8 mouse cellular contexts compared by ENCODE assay signal in the genomic region with DNA sequence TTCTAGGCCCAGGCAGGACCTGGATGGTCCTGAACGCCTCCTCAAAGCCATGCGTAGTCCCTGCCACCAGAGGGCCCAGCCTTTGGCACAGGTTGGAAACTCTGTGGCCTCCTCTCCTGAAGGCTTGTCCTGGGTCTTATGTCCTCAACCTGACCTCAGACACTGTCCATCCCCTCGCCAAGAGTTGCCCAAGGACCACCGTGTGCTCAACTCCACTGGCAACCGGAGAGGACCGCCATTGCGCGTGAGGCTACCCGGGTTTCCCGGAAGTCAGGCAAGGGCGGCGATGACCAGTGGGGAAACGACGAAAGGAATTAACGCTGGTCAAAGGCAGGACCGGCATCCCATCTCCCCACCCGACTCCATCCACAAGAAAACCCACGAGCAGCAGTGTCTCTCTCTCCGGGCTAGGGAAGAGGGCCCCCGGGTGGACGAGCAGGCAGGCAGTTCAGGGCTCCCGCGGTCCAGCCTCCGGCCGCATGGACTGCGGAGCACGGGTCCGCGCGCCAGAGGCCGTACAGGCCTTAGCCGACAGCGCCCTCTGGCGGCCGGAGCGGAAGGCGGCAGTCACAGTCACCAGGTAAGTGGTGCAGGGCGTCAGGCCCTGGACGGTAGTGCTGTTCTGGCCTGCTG. TPM values are rescaled to one million over a fixed set of nuclear protein-coding genes. Genes with fewer than 3 reads are reported as not detected.
DNase-seq lines count a peak whose midpoint lies in the region; ATAC-seq lines count a peak whose summit lies in the region.

No protein-coding gene starts in this region.

- peak; percentile 90 for DNase-seq in ZHBTc4 (ENCODE audit: low read depth, low spot score)
- peak; percentile 94 for DNase-seq in gastrocnemius, postnatal 10 days
- DNase-seq in induced T-regulatory cell, adult 2 months (ENCODE audit: low read depth): peak; percentile 88
- peak; percentile 76 to 85 for DNase-seq in left cerebral cortex, adult 8-10 months (ENCODE audit: low spot score in 2 of 2)
- peak; percentile 89 to 93 for DNase-seq in right cerebral cortex, adult 2 months (ENCODE audit: low spot score in 2 of 2)
- DNase-seq in urinary bladder, postnatal 14 days (ENCODE audit: low spot score): peak; percentile 94

- peaks cover 36% of the 10 kb centered on the region for H3K27me3 ChIP-seq in megakaryocyte, embryonic 14.5 days (replicated peaks)

- H3K4me3 ChIP-seq in megakaryocyte, embryonic 14.5 days (replicated peaks): peak overlapping the region; percentile 93

- H3K4me1 ChIP-seq in megakaryocyte, embryonic 14.5 days: peaks cover 62% of the 10 kb centered on the region

- no peaks in the 10 kb centered on the region for H3K9me3 ChIP-seq in megakaryocyte, embryonic 14.5 days

- peak; percentile 79 for ATAC-seq in common myeloid progenitor, adult 5-6 weeks (replicated peaks; ENCODE audit: low read depth, poor library complexity, severe bottlenecking)

- H3K36me3 ChIP-seq in megakaryocyte, embryonic 14.5 days (replicated peaks; ENCODE audit: low read length): peaks cover 2% of the 10 kb centered on the region

RNA-seq across cellular contexts. Expression of gene Vwa1, which starts 4.5 kb away (rescaled TPM):
- 0.27 and 0.29 TPM in 2 replicates for total RNA-seq in common myeloid progenitor, adult 5-6 weeks (2017)
- total RNA-seq in gastrocnemius, postnatal 10 days (2021): 10 to 100 TPM; 16.8 to 21.5 TPM
- 10 to 100 TPM; 14.0 to 14.9 (median 14.4) TPM for total RNA-seq in left cerebral cortex, adult 8-10 months (2022)
- 0.41 and 1.4 TPM in 2 replicates for polyA plus RNA-seq in megakaryocyte, embryonic 14.5 days (2012; ENCODE audit: insufficient read depth, low replicate concordance)

RNA-seq across cellular contexts. Expression of gene Atad3a, which starts 9.1 kb away (rescaled TPM):
- 77.0 and 120 TPM in 2 replicates for total RNA-seq in common myeloid progenitor, adult 5-6 weeks (2017)
- total RNA-seq in gastrocnemius, postnatal 10 days (2021): 10 to 100 TPM; 30.4 to 39.3 TPM
- 10 to 100 TPM; 41.3 to 55.7 (median 51.1) TPM for total RNA-seq in left cerebral cortex, adult 8-10 months (2022)
- 11.3 and 20.5 TPM in 2 replicates for polyA plus RNA-seq in megakaryocyte, embryonic 14.5 days (2012; ENCODE audit: insufficient read depth, low replicate concordance)

RNA-seq across cellular contexts. Expression of gene Tmem88b, which starts 15.7 kb away (rescaled TPM):
- not detected in 2 replicates for total RNA-seq in common myeloid progenitor, adult 5-6 weeks (2017)
- 1 to 10 TPM; 2.4 to 4.0 TPM for total RNA-seq in gastrocnemius, postnatal 10 days (2021)
- 10 to 100 TPM; 35.4 to 43.6 (median 36.6) TPM for total RNA-seq in left cerebral cortex, adult 8-10 months (2022)
- 0.04 TPM in 1 of 2 replicates, not detected in the other for polyA plus RNA-seq in megakaryocyte, embryonic 14.5 days (2012; ENCODE audit: insufficient read depth, low replicate concordance)

RNA-seq across cellular contexts. Expression of gene Ankrd65, which starts 20.2 kb away (rescaled TPM):
- not detected in 2 replicates for total RNA-seq in common myeloid progenitor, adult 5-6 weeks (2017)
- total RNA-seq in gastrocnemius, postnatal 10 days (2021): not detected
- under 1 TPM in 1 of 4 experiments, not detected in 3; 0.35 TPM for total RNA-seq in left cerebral cortex, adult 8-10 months (2022)
- polyA plus RNA-seq in megakaryocyte, embryonic 14.5 days (2012; ENCODE audit: insufficient read depth, low replicate concordance): not detected in 2 replicates

RNA-seq across cellular contexts. Expression of gene Mrpl20, which starts 32.7 kb away (rescaled TPM):
- 55.4 and 70.3 TPM in 2 replicates for total RNA-seq in common myeloid progenitor, adult 5-6 weeks (2017)
- total RNA-seq in gastrocnemius, postnatal 10 days (2021): 10 to 100 TPM; 56.6 to 58.0 TPM
- 10 to 100 TPM; 75.3 to 87.1 (median 84.7) TPM for total RNA-seq in left cerebral cortex, adult 8-10 months (2022)
- 10.2 and 29.9 TPM in 2 replicates for polyA plus RNA-seq in megakaryocyte, embryonic 14.5 days (2012; ENCODE audit: insufficient read depth, low replicate concordance)

Comparison
In these comparisons a context has a peak if more than half of its experiments do, and no peak if none do; other contexts are left out.
1. Peak in every context shown above with its lines: DNase-seq, ATAC-seq and H3K4me3 ChIP-seq.
2. RNA of gene Vwa1, which starts 4.5 kb away (total RNA-seq): 16.8 to 21.5 TPM in gastrocnemius, postnatal 10 days and 14.0 to 14.9 TPM in left cerebral cortex, adult 8-10 months; 0.27 to 0.29 TPM in common myeloid progenitor, adult 5-6 weeks; every median in the first group is over 10 times any median in the second.
3. RNA of gene Tmem88b, which starts 15.7 kb away (total RNA-seq): 35.4 to 43.6 TPM in left cerebral cortex, adult 8-10 months; 2.4 to 4.0 TPM in gastrocnemius, postnatal 10 days and not detected in common myeloid progenitor, adult 5-6 weeks; every median in the first group is over 4 times any median in the second.